Mouse (Mus musculus): ENCODE measurements at regions not wholly inside any gene's neighbourhood (a gene's known extent, or its start where the extent isn't known, plus 50 kb on each side); places are given as distances from the start of the nearest gene placed in this dataset.

DNA sequence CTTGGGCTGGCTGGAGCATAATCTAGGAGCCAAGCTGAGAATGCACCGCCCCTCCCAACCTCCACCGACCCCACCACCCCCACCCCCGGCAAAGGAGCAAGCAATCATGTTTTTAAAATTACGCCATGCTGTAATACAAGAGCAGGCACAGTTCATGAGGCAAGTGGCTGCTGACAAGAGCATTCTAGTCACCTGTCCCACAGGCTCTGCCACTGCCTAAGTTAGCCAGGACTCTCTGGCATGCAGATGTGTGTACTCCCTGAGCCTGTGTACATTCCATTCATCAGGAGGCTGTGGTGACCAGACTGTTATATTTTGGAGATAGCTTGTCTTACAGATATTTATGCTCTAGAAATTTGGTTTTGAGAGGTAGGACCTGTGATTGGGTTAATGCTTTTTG, 520.8 kb upstream of the Pdzrn3 start:
- TF ChIP-seq CTCF (IDR thresholded peaks at IDR 0.05; ENCODE audit: control insufficient read depth, insufficient read depth, low read length): no peak
- no peak for TF ChIP-seq POLR2A (IDR thresholded peaks at IDR 0.05; ENCODE audit: borderline replicate concordance, control insufficient read depth, low read depth, low read length)
